Mouse (Mus musculus): ENCODE results near the gene Map2k5.

Map2k5 gene

GRCm38 (mm10) chr9:63144502-63145248 is 233.0 kb downstream of the Map2k5 start:
- DNase-seq: no peak

DNA sequence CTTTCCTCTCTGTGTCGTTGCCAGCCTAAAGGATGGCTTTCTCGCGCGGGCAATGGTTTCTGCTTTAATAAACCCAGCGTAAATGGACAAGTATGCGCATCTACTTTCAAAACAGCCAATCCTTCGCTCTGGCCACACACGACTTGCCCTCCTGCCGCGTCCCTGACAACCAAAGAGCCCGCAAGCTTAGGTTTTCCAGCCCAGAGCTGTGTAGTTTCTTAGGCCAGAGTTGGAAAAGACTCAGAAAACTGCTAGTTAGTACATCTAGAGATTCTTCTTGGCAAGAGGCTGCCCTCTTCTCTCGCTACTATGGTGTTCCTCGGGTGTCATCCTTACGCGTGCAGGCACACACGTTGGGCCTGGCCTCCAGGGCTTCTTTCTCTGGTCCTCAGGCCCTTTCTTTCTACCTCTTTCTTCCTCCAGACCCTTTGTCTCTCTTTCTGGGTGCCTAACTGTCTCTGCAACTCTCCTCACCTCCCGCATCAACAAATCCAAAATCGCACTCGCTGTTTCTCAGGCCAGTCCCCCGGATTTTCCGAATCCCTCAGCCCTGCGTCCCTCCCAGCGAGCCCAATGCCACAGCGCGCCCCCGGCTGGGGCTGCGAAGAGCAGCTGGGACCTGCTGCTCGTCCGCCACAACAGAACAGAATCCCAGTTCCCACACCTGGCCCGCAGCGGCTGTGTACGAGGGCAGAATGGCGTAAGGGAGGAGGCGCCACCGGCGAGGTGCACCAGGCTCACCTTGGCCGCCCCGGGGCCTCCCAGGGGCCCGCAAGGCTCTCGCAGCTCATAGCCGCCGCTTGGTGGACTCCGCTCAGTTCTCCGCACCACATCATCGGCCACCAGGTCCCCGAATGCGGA is 233.8 kb downstream of the Map2k5 start:
- no peak for DNase-seq

DNA sequence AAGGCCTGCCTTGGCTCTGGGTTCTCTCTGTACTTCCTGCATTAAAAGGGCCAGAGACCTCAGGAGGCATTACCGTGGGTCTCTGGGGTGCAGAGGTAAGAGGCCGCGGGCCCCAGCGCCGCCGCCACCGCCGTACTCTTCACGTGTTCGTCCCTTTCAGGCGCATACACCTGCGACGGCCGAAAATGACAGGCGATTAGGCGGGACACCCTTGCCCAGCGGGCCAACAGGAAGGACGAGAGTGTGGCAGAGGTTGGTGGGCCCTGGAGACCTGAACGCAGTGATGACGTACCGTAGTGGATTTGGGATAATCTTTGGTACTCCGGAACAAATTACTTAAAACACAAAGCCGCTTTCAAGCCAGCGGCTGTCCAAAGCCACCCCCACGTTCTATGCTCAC is 234.5 kb downstream of the Map2k5 start:
- DNase-seq: no peak

GRCm38 (mm10) chr9:63142335-63143036 is 235.2 kb downstream of the Map2k5 start:
- no peak for DNase-seq

- peak; percentile 52 for DNase-seq
Observed at GRCm38 (mm10) chr9:63141641-63142334, 235.9 kb downstream of the Map2k5 start.

DNA sequence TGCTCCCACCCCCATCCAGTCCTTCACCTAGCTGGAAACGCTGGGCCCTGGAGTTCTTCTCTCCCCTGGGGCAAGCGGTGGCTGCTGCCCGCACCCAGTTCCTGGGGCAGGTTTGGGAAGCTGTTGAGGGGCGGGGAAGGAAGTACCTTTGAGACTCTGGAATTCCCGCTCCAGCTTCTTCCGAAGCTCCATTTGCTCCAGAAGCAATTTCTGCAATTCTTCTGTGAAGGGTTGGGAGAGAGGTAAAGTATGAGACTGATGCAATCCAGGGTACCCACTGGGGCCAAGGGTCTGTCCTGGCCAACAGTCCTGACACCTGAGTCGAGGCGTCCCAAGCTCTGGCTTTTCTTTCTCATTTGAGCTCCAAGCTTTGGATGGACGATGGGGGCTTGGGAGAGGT is 237.5 kb downstream of the Map2k5 start:
- DNase-seq: no peak

GRCm38 (mm10) chr9:63139661-63140060 is 238.0 kb downstream of the Map2k5 start:
- DNase-seq: no peak

- no peak for DNase-seq
Observed at GRCm38 (mm10) chr9:63138481-63138967, 239.2 kb downstream of the Map2k5 start.

DNA sequence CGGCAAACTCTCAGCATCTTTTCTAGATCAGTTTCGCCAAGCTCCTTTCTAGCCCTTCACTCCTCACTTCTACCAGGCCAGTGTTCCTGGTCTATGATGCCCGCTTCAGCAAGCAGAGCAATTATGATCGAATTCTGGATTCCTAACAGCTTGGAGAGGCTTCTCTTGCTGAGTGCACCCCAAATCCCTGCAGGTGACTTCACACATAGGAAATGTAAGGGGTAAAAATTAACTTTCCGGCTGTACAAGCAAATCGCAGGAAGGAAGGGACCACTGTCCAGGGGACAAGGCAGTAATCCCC is 240.1 kb downstream of the Map2k5 start:
- DNase-seq: no peak

DNA sequence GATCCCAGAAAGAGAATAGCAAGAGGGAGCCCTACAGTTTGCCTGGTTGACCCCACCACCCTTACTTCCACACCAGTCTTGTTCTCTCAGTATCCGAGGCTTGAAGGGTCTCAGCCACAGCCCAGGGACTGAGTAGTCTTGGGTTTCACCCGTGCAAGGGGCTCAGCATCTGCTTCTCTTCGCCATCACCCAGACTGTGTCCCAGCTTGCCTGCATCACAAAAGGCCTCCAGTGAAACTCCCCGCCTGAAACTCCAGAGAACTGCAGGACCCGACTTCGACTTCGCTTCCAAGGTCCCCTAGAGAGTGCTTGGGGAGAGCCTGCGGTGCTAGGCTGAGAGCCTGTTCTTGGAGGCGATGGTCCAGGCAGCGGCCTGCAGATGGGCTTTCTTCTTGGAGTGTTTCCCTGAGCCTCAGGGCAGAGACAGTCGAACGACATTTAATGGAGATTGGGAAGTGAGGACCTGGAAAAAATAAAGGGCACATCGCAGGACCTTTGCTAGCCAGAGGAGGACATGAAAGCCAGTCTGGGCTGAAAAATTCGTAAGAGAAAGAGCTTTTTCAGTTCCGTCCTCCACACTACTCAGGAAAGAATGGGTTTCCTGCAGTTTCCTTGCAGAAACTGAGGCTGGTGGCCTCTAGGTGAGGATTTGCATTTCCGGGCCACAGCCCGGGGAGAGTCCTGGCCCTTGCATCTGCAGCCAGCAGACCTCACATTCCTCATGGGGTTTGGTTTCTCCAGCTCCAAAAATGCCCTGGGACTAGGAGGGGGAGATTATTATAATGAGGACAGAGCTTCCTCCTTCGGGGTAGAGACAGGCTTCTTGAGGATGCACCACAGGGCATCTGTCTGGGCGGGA is 240.7 kb downstream of the Map2k5 start:
- DNase-seq: no peak

DNA sequence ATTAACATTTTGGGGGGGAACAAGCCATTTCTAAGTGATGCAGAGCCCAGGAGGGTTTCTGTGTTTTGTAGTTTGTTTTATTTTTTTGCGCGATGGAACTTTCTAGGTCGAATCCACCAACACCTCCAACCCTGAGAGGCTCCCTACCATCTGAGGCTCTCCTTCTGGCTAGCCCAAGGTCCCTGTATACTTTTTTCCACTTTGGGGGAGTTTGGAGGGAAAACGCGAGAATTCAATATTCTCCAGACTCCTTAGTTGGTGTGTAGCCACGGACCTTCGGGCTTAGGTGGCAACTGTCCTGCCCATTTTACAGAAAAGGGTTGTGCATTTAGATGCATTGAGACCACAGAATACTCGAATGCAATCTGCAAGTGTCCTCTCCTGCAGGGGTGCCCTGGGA is 241.5 kb downstream of the Map2k5 start:
- no peak for DNase-seq

GRCm38 (mm10) chr9:63135801-63136200 is 241.9 kb downstream of the Map2k5 start:
- DNase-seq: peak; percentile 60

DNA sequence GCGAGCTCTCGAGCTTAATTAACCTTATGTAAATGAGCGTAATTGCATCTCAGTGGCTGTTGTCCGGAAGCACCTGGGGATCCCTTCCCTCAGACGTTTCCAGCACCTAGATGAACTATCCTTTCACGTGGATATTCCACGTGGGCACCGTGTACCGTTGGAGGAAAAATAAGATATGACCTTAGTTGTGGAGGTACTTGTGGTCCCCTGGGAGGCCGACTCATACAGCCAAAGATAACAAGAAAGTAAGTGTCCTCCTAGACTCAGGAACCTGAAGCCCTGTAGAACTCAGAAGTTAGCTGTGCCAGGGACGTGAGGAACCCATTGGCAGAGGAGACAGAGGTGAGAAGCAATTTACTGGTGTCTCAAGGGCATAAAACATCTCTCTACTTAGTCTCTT is 242.3 kb downstream of the Map2k5 start:
- DNase-seq: no peak

GRCm38 (mm10) chr9:63133659-63134058 is 244.0 kb downstream of the Map2k5 start:
- no peak for DNase-seq

GRCm38 (mm10) chr9:63132673-63133601 is 244.8 kb downstream of the Map2k5 start:
- peak; percentile 95 for DNase-seq

- peak; percentile 52 for DNase-seq
Observed at GRCm38 (mm10) chr9:63131957-63132602, 245.6 kb downstream of the Map2k5 start.

- DNase-seq: no peak
Observed at GRCm38 (mm10) chr9:63129641-63130041, 248.1 kb downstream of the Map2k5 start.

DNA sequence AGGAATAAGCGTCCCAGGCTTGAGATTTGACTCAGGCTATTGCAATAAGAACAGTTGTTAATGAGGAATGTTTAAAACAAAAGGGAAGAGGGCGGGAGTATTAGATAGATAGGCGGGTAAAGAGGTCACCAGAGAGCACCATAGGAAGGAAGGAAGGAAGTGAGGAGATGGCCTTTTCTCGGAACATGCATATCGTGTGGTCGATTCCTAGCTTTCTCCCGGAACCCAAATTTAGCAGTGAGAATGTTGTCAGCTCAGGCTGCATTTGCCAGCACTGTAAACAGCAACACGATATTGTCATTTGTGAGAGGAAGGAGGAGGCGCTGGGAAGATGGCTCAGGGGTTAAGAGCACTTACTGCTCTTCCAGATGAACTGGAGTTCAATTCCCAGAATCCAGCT is 253.2 kb downstream of the Map2k5 start:
- DNase-seq: no peak

DNA sequence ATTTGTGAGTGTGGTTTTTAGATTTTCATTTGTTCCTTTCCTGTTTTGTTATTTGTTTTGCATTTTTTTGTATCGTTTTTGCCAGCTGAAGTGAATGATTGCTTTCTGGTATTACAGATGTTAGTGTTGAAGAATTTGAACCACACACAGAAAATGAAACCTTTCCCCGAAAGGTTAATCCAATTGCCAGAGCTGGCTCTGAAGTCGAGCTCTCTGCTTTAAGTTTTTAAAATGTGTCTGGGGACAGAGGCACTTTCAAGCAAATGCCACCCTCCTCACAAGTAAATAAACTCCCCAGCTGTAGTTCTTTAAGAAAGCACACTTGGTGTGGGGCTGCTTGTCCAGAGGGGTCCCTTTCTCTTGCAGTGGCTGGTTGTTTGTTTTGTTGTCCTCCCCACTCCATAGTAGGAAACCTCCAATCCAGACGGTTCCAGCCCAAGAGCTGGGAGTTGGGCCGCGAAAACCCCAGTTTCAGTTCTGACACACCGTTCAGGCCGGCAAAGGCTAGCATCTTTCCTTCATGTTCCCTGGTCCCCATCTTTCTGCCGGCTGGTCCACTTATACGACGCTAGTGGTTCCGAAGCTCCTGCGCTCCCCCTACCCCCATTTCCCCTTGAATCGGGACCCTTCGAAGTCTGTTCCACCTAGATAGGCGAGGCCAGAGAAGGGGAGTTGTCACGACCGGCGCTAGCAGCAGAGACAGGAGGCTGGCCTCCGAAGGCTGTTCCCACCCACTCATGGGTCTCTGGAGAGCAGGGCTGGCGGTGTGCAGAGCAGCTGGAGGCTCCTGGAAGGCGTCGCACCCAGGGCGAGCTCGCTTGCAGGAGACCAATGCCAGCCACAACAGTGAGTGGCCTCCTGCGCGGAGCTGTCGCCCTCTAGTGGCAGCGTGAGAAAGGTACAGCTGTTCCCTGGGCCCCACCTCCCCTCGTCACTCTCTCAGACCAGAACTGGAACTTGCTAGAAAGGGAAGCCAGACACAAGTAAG is 254.0 kb downstream of the Map2k5 start:
- DNase-seq: peak; percentile 90
